Mouse (Mus musculus) Patski (cell line): ENCODE measurements around the gene Msi2. TPM values are rescaled to one million over a fixed set of nuclear protein-coding genes. Genes with fewer than 3 reads are reported as not detected.

Experiments
- ATAC-seq: fragments of 100-300 bp; one replicate; pipeline ENCODE4 v1.8.0; 2021
- CTCF ChIA-PET: fragments of 350-600 bp; sonication (Branson Sonifier 250); formaldehyde crosslinking; loops from one replicate; lab custom pipeline; 2022; ENCODE audit warnings: inconsistent platforms; lab: Charles Lee
- POLR2A ChIA-PET: fragments of 350-600 bp; sonication (Branson Sonifier 250); formaldehyde crosslinking; loops from one replicate; lab custom pipeline; 2022; ENCODE audit warnings: antibody characterized with exemption, inconsistent platforms; lab: Charles Lee
- DNase-seq: peaks from one replicate; pipeline ENCODE4 v3.0.0-alpha.2; 2011; ENCODE audit warnings: low read depth, low spot score
- H3K27me3 ChIP-seq: fragments of 371-371 bp; one replicate; pipeline ENCODE4 v1.5.1; 2021
- CTCF ChIP-seq: fragments of 100-300 bp; IDR thresholded peaks from one replicate; pipeline ENCODE4 v1.5.1; 2021
- in situ Hi-C: fragments of 300-500 bp; cut with MboI; formaldehyde crosslinking; loops from 3 replicates; pipeline ENCODE4 v1.11.1; 2018; ENCODE audit warnings: low pct_unique_long_range_greater_than_20kb, mixed read lengths
- polyA plus RNA-seq: library from polyadenylated mRNA; unstranded; gene quantifications from one replicate; pipeline ENCODE4 v1.2.3, GENCODE M21; 2021

The Msi2 gene
- polyA plus RNA-seq, 1 experiment from 2014 or later, result 72.3 TPM

- in situ Hi-C loops, result no loop called here
- ChIA-PET POLR2A (no interaction called here), CTCF (interaction anchor here (1.2 to 2.0 kb wide), 2 partner anchors 10 to 19 kb away, joined by 3 to 4 read pairs; no protein-coding TSS in a partner anchor)
- TF ChIP-seq CTCF, result no peak
- DNase-seq (no peak), ATAC-seq (no peak)
- no peaks in the 10 kb centered on the region for H3K27me3 ChIP-seq
Measured at GRCm38 (mm10) chr11:88574575-88575360, 143.5 kb downstream of the Msi2 start.

GRCm38 (mm10) chr11:88573013-88573412, 145.3 kb downstream of the Msi2 start:
- no peaks in the 10 kb centered on the region for H3K27me3 ChIP-seq
- in situ Hi-C loops, result no loop called here
- no peak for TF ChIP-seq CTCF
- DNase-seq (no peak), ATAC-seq (no peak)
- ChIA-PET POLR2A (interaction anchor here (1.3 kb wide), 1 partner anchor 12 kb away, joined by 5 read pairs; no protein-coding TSS in a partner anchor), CTCF (no interaction called here)

- CTCF ChIA-PET, result no interaction called here
- no peak for TF ChIP-seq CTCF
- in situ Hi-C loops, result no loop called here
- H3K27me3 ChIP-seq, result no peaks in the 10 kb centered on the region
- ATAC-seq (no peak), DNase-seq (no peak)
- POLR2A ChIA-PET, result interaction anchor here (1.3 kb wide), 1 partner anchor 11 kb away, joined by 5 read pairs; no protein-coding TSS in a partner anchor
Measured at GRCm38 (mm10) chr11:88572461-88572860, 145.9 kb downstream of the Msi2 start.

- POLR2A ChIA-PET, result interaction anchor here (0.7 kb wide), 1 partner anchor 10 kb away, joined by 4 read pairs; no protein-coding TSS in a partner anchor
- CTCF ChIA-PET, result interaction anchor here (1.2 to 1.3 kb wide), 2 partner anchors 10 to 58 kb away, joined by 4 read pairs; no protein-coding TSS in a partner anchor
- ATAC-seq, result peak; percentile 51
- no peak for TF ChIP-seq CTCF
- in situ Hi-C loops, result no loop called here
- H3K27me3 ChIP-seq, result no peaks in the 10 kb centered on the region
- no peak for DNase-seq
Measured at GRCm38 (mm10) chr11:88570715-88571202, 147.6 kb downstream of the Msi2 start.

GRCm38 (mm10) chr11:88566613-88567606, 151.4 kb downstream of the Msi2 start:
- no peak for ATAC-seq
- in situ Hi-C loops, result no loop called here
- H3K27me3 ChIP-seq, result no peaks in the 10 kb centered on the region
- POLR2A ChIA-PET, result no interaction called here
- DNase-seq, result no peak
- TF ChIP-seq CTCF, result no peak
- CTCF ChIA-PET, result interaction anchor here (1.0 to 1.2 kb wide), 2 partner anchors 9 to 13 kb away, joined by 3 read pairs; no protein-coding TSS in a partner anchor

GRCm38 (mm10) chr11:88564810-88565209, 153.5 kb downstream of the Msi2 start:
- ChIA-PET POLR2A (no interaction called here), CTCF (interaction anchor here (0.9 to 1.1 kb wide), 2 partner anchors 13 to 29 kb away, joined by 3 to 5 read pairs; no protein-coding TSS in a partner anchor)
- DNase-seq (no peak), ATAC-seq (no peak)
- no peak for TF ChIP-seq CTCF
- no peaks in the 10 kb centered on the region for H3K27me3 ChIP-seq
- in situ Hi-C loops, result no loop called here

GRCm38 (mm10) chr11:88564363-88564762, 153.9 kb downstream of the Msi2 start:
- ATAC-seq, result no peak
- H3K27me3 ChIP-seq, result no peaks in the 10 kb centered on the region
- no peak for TF ChIP-seq CTCF
- ChIA-PET POLR2A (no interaction called here), CTCF (interaction anchor here (0.9 kb wide), 1 partner anchor 29 kb away, joined by 3 read pairs; no protein-coding TSS in a partner anchor)
- no peak for DNase-seq
- in situ Hi-C loops, result no loop called here

- no peak for DNase-seq
- POLR2A ChIA-PET, result interaction anchor here (2.0 kb wide), 1 partner anchor 11 kb away, joined by 5 read pairs; no protein-coding TSS in a partner anchor
- in situ Hi-C loops, result no loop called here
- H3K27me3 ChIP-seq, result no peaks in the 10 kb centered on the region
- CTCF ChIA-PET, result no interaction called here
- TF ChIP-seq CTCF, result no peak
- ATAC-seq, result peak; percentile 65
Measured at GRCm38 (mm10) chr11:88561191-88561590, 157.1 kb downstream of the Msi2 start.

- ChIA-PET CTCF (no interaction called here), POLR2A (interaction anchor here (0.8 to 2.0 kb wide), 2 partner anchors 10 to 12 kb away, joined by 4 to 5 read pairs; no protein-coding TSS in a partner anchor)
- DNase-seq (no peak), ATAC-seq (no peak)
- in situ Hi-C loops, result no loop called here
- no peak for TF ChIP-seq CTCF
- no peaks in the 10 kb centered on the region for H3K27me3 ChIP-seq
Measured at GRCm38 (mm10) chr11:88560634-88561033, 157.7 kb downstream of the Msi2 start.
